Mouse (Mus musculus) midbrain, embryonic 14.5 days (tissue): ENCODE results near the gene Il12rb2. TPM values are rescaled to one million over a fixed set of nuclear protein-coding genes. Genes with fewer than 3 reads are reported as not detected.

ENCODE experiments used
- ATAC-seq: fragments of 200-750 bp; cut with Nextera tagmentation; 2 replicates; pipeline ENCODE4 v1.8.0; 2017; ENCODE audit warnings: moderate number of reproducible peaks, moderate library complexity; ENCODE audit not compliant: low FRiP score, low TSS enrichment
- DNase-seq: peaks from one replicate; pipeline ENCODE4 v3.0.0-alpha.2; 2015
- H3K27ac ChIP-seq: fragments of 300-500 bp; sonication (generic); replicated peaks from 2 replicates; pipeline ENCODE4 v1.5.1; 2014; ENCODE audit warnings: mild to moderate bottlenecking, low read depth, low read length, moderate library complexity
- H3K27me3 ChIP-seq: fragments of 300-500 bp; sonication (generic); 2 replicates; pipeline ENCODE4 v1.6.1; 2014; ENCODE audit warnings: low read length, control low read depth, mixed read lengths; ENCODE audit not compliant: control insufficient read depth, insufficient read depth
- H3K36me3 ChIP-seq: fragments of 300-500 bp; sonication (generic); 2 replicates; pipeline ENCODE4 v1.6.1; 2014; ENCODE audit warnings: low read length, control low read depth; ENCODE audit not compliant: control insufficient read depth, insufficient read depth
- H3K4me1 ChIP-seq: fragments of 300-500 bp; sonication (generic); 2 replicates; pipeline ENCODE4 v1.6.1; 2014; ENCODE audit warnings: mild to moderate bottlenecking, antibody characterized with exemption, low read length, control low read depth; ENCODE audit not compliant: control insufficient read depth, insufficient read depth
- H3K4me2 ChIP-seq: fragments of 300-500 bp; sonication (generic); 2 replicates; pipeline ENCODE4 v1.6.1; 2014; ENCODE audit warnings: mild to moderate bottlenecking, low read length, moderate library complexity
- H3K4me3 ChIP-seq: fragments of 300-500 bp; sonication (generic); replicated peaks from 2 replicates; pipeline ENCODE4 v1.5.1; 2014; ENCODE audit warnings: low read depth, low read length
- H3K9ac ChIP-seq: fragments of 300-500 bp; sonication (generic); replicated peaks from 2 replicates; pipeline ENCODE4 v1.6.1; 2014; ENCODE audit warnings: mild to moderate bottlenecking, low read length, moderate library complexity
- H3K9me3 ChIP-seq: fragments of 300-500 bp; sonication (generic); 2 replicates; pipeline ENCODE4 v1.6.1; 2016; ENCODE audit warnings: low read length, control low read depth, mixed read lengths; ENCODE audit not compliant: control insufficient read depth
- WGBS: fragments of 180-500 bp; shearing (Covaris S2); extraction: QIAGEN DNeasy Blood & Tissue Kit; methylation state at CpG from one replicate; pipeline ENCODE4 v1.1.7; 2014; 5-methylcytosine and 5-hydroxymethylcytosine counted together
- polyA plus RNA-seq: library from polyadenylated mRNA; unstranded; fragments of >200 nt; fragmentation: Nextera tagmentation; extraction: Ambion mirVana; gene quantifications from 2 replicates; pipeline ENCODE4 v1.2.1, GENCODE M21; 2014

Il12rb2 gene
- polyA plus RNA-seq, 1 experiment from 2014 or later, result 0.14 TPM

DNA sequence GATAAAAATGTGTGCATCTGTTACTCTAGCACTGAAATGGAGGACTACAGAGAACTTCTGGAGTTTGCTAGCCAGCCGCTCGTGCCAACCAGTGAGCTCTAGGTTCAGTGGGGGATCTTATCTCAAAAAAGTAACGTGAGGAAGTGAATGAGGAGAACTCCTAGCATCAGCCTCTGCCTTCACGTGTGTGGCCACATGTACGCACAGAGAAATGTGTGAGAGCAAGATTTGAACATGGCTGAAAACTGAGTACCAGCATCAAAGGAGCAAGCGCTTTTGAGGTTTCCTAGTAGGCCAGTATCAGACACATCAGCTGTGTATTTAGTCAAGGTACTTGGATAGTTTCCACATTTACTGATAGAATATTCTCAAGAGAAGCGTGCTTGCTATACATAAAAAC lies 111.1 kb downstream of the Il12rb2 start:
- ATAC-seq (no peak), DNase-seq (no peak)
- Histone ChIP-seq H3K27me3 (no peaks in the 10 kb centered on the region), H3K9ac (no peak overlapping the region), H3K4me3 (no peak overlapping the region), H3K9me3 (no peaks in the 10 kb centered on the region), H3K4me2 (no peak overlapping the region), H3K36me3 (no peaks in the 10 kb centered on the region), H3K4me1 (peaks cover 11% of the 10 kb centered on the region), H3K27ac (no peak overlapping the region)
- 94% methylated on average over 7 of the region's 7 CpGs for WGBS

DNA sequence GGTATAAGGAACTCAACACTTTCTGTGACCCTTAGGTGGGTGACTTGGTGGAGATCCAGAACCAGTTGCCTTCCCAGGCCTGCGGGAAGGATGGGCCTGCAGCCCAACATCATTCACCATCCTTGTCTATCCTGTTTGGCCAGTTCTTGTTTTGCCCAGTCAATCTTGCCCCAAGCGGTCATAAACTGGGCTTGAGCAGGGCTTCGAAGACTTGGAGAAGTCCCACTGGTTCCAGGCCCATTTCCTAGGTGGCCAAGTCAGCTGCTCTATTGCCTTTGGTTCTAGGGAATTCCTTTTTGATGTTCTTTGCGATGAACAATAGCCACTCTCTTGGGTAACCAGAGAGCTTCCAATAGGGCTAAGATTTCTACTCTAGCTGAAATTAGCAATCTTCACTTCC lies 124.9 kb downstream of the Il12rb2 start:
- no peak for ATAC-seq
- no peaks in the 10 kb centered on the region for H3K27me3 ChIP-seq
- 89% methylated on average over 4 of the region's 4 CpGs for WGBS

DNA sequence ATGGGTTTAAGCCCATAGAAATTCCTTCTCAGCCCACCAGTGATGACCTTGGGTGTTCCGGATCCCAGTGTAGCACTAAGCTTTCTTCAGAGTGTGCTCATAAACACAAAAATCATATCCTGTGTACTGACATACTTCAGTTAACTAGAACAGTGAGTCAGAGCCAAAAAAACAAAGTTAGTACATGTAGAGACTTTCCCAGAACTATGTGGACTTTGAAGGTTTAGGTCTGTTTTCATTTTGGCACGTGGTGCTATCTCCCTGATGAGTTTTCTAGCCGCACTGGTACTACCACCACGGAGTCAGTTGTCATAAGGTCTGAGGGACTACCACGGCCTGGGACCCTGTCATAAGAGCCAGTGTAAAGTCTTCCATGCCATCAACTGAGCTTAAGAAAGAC lies 131.5 kb downstream of the Il12rb2 start:
- DNase-seq, result no peak
- no peak overlapping the region for H3K27ac ChIP-seq
- H3K4me3 ChIP-seq, result no peak overlapping the region
- H3K9ac ChIP-seq, result no peak overlapping the region
- ATAC-seq, result no peak
- no peaks in the 10 kb centered on the region for H3K4me1 ChIP-seq
- no peaks in the 10 kb centered on the region for H3K9me3 ChIP-seq
- H3K36me3 ChIP-seq, result no peaks in the 10 kb centered on the region
- H3K4me2 ChIP-seq, result no peak overlapping the region
- no peaks in the 10 kb centered on the region for H3K27me3 ChIP-seq
- 88% methylated on average over 5 of the region's 5 CpGs for WGBS

More for the DNA sequence above, 124.9 kb downstream of the Il12rb2 start:
- H3K9ac ChIP-seq, result no peak overlapping the region
- no peaks in the 10 kb centered on the region for H3K4me1 ChIP-seq
- H3K36me3 ChIP-seq, result no peaks in the 10 kb centered on the region
- H3K4me2 ChIP-seq, result no peak overlapping the region
- no peak for DNase-seq
- no peak overlapping the region for H3K27ac ChIP-seq
- H3K9me3 ChIP-seq, result no peaks in the 10 kb centered on the region
- no peak overlapping the region for H3K4me3 ChIP-seq

DNA sequence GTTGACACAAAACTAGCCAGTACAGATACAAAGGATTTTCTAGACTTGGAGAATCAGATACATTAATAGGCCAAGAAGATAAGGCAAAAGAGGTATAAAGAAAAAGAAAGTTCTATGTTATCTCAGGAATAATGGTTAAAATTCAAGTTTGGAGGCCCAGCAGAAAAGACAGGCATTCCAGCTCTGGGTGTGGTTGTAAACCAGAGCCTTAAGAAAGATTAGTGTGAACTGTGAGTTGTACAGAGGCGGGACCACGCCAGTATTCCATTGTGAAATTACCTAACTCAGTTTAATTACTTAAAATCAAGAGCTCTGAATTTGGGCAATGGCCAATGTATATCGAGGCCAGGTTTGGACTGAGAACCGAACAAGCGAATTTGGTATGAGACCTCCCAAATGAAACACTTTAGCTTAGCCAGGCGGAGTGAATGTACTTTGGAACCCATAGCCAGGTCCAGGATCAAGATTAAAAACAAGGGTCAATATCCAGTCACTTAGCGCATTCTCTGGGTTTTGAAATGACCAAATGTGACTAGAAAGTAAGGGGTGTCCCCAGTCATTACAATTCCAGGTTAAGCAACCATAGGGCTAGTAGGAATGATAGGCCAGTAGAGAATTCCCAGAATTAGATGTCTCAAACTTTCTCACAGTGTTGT lies 132.1 kb downstream of the Il12rb2 start:
- Histone ChIP-seq H3K4me3 (no peak overlapping the region), H3K4me1 (no peaks in the 10 kb centered on the region), H3K36me3 (no peaks in the 10 kb centered on the region), H3K4me2 (no peak overlapping the region), H3K9ac (no peak overlapping the region), H3K27ac (no peak overlapping the region), H3K27me3 (no peaks in the 10 kb centered on the region), H3K9me3 (no peaks in the 10 kb centered on the region)
- no peak for ATAC-seq
- DNase-seq, result no peak
- 95% methylated on average over 7 of the region's 7 CpGs for WGBS

Other genes starting within 250 kb of the Il12rb2 start
- gene Serbp1, start 138.0 kb downstream of the Il12rb2 start, polyA plus RNA-seq, result 325 and 337 TPM in 2 replicates
- gene Il23r, start 115.7 kb upstream of the Il12rb2 start, polyA plus RNA-seq, result 0.13 TPM in 1 of 2 replicates, not detected in the other
- gene Tacstd2, start 159.6 kb upstream of the Il12rb2 start, polyA plus RNA-seq, result 0.91 and 0.94 TPM in 2 replicates